Mouse (Mus musculus): ENCODE measurements around the gene Pced1b.
"Not testable (repeated sequence)": the region's sequence is repeated elsewhere in the genome, so short reads cannot be mapped to it uniquely, and the experiment has no call there.

Gene Pced1b

GRCm38 (mm10) chr15:97342336-97342735 is 95.4 kb downstream of the Pced1b start:
- no peak for DNase-seq (ENCODE audit: extremely low spot score, low spot score)

- DNase-seq (ENCODE audit: extremely low spot score, low spot score) = no peak
Observed at GRCm38 (mm10) chr15:97342945-97343344, 96.0 kb downstream of the Pced1b start.

GRCm38 (mm10) chr15:97343921-97344320 is 97.0 kb downstream of the Pced1b start:
- DNase-seq (ENCODE audit: extremely low spot score, low spot score) = no peak

DNA sequence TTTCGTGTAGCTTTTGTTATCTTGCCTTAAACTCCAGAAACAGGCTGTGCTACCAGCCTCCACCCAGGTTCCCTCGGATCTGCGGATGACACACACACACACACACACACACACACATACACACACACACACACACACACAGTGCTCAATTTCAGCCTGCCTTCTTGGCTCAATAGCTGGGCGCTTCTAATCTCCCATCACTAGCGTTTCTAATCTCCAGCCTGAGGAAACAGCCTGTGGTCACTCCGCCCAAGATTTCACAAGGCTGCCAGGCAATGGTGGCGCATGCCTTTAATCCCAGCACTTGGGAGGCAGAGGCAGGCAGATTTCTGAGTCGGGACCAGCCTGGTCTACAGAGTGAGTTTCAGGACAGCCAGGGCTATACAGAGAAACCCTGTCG is 98.2 kb downstream of the Pced1b start:
- no peak for DNase-seq (ENCODE audit: extremely low spot score, low spot score)

DNA sequence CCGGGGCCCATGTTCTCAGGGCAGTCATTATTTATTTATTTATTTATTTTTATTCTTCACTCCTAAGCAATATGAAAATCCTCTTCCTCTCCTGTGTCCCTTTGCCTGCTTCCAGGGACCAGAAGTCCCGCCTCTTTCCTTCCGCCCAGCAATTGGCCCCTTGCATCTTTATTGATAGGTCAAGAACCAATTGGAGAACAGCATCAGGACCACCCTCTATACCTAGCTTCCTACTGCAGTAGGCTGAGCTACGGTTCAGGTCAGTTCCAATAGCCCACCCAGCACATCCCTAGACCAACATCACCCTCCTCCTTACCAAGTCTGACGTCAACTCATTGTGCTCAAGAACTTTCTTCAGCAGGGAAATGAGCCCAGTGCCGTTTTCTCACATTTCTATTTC is 99.0 kb downstream of the Pced1b start:
- no peak for DNase-seq (ENCODE audit: extremely low spot score, low spot score)

- DNase-seq (ENCODE audit: extremely low spot score, low spot score) = no peak
Observed at GRCm38 (mm10) chr15:97346413-97346812, 99.5 kb downstream of the Pced1b start.

DNA sequence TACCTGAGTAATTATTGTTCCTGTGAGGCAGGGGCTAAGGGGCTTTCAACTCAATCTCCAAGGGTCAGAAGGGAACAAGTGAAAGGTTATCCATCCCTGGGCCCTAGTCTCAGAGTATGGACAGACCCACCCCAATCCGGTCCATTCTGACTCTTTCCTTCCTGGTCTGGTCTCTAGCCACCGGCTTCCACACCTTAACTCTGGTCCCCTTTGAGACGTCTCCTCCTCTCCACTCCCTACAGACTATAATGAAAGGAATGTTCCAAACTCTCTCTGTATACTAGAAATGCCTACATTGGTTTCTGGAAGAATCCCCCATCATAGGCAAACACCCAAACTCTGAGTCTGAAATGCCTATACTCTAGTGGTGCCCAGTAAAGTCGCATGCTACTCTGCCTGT is 100.0 kb downstream of the Pced1b start:
- no peak for DNase-seq (ENCODE audit: extremely low spot score, low spot score)

- no peak for DNase-seq (ENCODE audit: extremely low spot score, low spot score)
Observed at GRCm38 (mm10) chr15:97348566-97349315, 101.8 kb downstream of the Pced1b start.

GRCm38 (mm10) chr15:97350528-97350927 is 103.6 kb downstream of the Pced1b start:
- DNase-seq (ENCODE audit: extremely low spot score, low spot score) = no peak

DNA sequence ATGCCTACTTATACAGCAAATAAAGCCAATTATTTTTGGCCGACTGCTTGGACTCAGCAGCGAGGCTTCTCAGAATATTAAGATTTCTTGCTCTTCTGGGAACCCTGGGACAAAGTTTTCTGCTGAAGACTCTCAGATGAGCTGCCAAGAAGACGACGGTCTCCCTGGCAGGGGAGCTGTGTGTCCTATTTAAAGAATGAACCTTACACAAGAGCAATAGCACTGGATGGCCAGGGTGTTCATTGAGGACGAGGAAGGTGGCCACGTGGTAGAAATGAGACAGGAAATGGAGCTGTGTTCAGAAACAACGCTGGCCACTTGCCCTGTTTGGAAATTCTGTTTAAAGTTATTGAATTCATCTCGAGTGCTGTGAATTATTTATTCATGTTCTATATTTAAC is 104.1 kb downstream of the Pced1b start:
- DNase-seq (ENCODE audit: extremely low spot score, low spot score) = no peak

- DNase-seq (ENCODE audit: extremely low spot score, low spot score) = no peak
Observed at GRCm38 (mm10) chr15:97351681-97352080, 104.8 kb downstream of the Pced1b start.

GRCm38 (mm10) chr15:97355676-97356303 is 108.9 kb downstream of the Pced1b start:
- no peak for DNase-seq (ENCODE audit: extremely low spot score, low spot score)

GRCm38 (mm10) chr15:97357016-97357415 is 110.1 kb downstream of the Pced1b start:
- no peak for DNase-seq (ENCODE audit: extremely low spot score, low spot score)

GRCm38 (mm10) chr15:97360842-97361770 is 114.2 kb downstream of the Pced1b start:
- DNase-seq (ENCODE audit: extremely low spot score, low spot score) = no peak

DNA sequence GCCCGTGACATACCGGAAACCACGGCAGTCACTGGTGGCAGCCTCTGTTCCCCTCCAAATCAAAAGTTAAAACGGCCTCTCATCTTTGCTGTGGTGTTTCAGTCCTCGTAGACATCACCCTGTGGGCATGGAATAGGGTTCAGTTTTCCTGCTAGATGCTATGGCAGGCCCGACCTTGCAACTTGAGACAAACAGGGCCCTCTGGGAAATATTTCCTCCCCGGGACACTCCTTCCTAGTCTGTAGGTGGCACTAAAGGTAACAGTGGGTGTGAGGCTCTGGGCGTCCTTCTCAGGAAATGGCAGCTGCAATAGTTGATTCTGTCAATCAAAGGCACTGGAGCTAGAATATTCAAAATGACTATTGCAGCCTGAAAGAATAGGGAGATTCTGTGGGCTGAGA is 114.9 kb downstream of the Pced1b start:
- DNase-seq (ENCODE audit: extremely low spot score, low spot score) = no peak

DNA sequence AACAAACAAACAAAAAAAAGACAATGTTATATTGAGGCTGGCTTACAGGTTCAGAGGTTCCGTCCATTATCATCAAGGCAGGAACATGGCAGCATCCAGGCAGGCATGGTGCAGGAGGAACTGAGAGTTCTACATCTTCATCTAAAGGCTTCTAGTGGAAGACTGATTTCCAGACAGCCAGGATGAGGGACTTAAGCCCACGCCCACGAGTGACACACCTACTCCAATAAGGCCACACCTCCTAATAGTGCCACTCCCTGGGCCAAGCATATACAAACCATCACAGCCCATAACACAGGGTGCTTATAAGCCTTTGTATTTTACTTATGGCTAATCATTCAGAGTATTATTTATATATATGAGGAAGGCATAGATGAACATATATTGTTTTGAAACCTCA is 117.4 kb downstream of the Pced1b start:
- not testable (repeated sequence) for DNase-seq (ENCODE audit: extremely low spot score, low spot score)

DNA sequence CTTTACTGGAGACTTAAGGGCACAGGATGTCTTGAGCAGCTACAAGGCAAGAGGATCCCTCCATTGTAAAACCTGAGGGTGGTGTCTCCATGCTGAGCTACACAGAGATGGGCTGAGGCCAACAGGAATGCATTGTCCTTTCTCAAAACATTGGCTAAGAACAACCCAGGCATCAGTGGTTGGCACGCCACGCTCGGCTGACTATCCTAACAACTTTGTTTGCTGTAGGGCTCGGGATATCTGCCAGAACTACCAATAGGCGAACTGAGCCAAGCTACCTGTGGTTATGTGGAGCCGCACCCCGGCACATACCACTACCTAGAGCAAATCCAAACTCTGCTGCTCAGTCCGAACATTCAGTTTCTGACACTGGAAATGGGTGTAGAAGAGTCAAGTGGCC is 118.1 kb downstream of the Pced1b start:
- no peak for DNase-seq (ENCODE audit: extremely low spot score, low spot score)

DNA sequence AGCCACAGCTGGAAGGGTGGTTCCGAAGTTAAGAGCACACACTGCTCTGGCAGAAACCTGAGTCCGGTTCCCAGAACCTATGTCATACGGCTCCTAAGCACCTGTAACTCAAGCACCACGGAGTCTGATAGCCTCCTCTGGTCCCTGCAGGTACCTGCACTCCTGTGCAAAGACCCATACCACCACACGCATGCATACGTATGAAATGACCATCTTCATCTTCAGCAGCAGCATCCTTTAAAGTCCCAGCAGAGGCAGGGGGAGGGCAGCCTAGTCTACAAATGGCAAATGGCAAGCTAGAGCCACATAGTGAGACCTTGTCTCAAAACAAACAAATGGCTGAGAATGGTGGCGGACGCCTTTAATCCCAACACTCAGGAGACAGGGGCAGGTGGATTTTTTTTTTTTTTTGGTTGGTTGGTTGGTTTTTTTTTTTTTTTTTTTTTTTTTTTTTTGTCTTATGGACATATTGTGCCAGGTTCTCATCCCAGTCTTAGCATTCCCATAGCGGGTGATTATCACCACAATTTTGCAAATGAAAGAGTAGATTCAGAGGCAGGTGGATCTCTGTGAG is 121.2 kb downstream of the Pced1b start:
- no peak for DNase-seq (ENCODE audit: extremely low spot score, low spot score)

- DNase-seq (ENCODE audit: extremely low spot score, low spot score) = no peak
Observed at GRCm38 (mm10) chr15:97368631-97369030, 121.7 kb downstream of the Pced1b start.

- no peak for DNase-seq (ENCODE audit: extremely low spot score, low spot score)
Observed at GRCm38 (mm10) chr15:97369144-97369543, 122.2 kb downstream of the Pced1b start.

GRCm38 (mm10) chr15:97370880-97371279 is 124.0 kb downstream of the Pced1b start:
- no peak for DNase-seq (ENCODE audit: extremely low spot score, low spot score)

DNA sequence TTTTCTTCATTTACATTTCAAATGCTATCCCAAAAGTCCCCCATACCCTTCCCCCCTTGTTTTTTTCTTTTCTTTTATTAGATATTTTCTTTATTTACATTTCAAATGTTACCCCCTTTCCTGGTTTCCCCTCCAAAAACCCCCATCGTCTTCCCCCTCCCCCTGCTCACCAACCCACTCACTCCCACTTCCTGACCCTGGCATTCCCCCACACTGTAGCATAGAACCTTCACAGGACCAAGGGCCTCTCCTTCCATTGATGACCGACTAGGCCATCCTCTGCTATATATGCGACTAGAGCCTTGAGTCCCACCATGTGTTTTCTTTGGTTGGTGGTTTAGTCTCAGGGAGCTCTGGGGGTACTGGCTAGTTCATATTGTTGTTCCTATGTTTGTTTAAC is 125.1 kb downstream of the Pced1b start:
- not testable (repeated sequence) for DNase-seq (ENCODE audit: extremely low spot score, low spot score)

Data from neural tube, embryonic 10.5 days (tissue).